Mouse (Mus musculus): Measurements from ENCODE around the gene Tle6. TPM values are rescaled to one million over a fixed set of nuclear protein-coding genes. Genes with fewer than 3 reads are reported as not detected.

Tle6 gene
- polyA plus RNA-seq, 1 experiment from 2014 or later, result 3.5 TPM

GRCm38 (mm10) chr10:81563481-81563880 lies 37.4 kb downstream of the Tle6 start:
- Histone ChIP-seq H3K4me3 (replicated peaks; ENCODE audit: low read length) (no peak overlapping the region), H3K36me3 (ENCODE audit: control insufficient read depth, insufficient read depth) (peaks cover 8% of the 10 kb centered on the region), H3K9me3 (ENCODE audit: control insufficient read depth, low read length) (no peaks in the 10 kb centered on the region), H3K4me1 (replicated peaks; ENCODE audit: control insufficient read depth, insufficient read depth, low read length) (peaks cover 48% of the 10 kb centered on the region), H3K9ac (replicated peaks; ENCODE audit: low read depth, low read length) (no peak overlapping the region), H3K27ac (ENCODE audit: low read length) (no peak overlapping the region), H3K4me2 (ENCODE audit: low read length) (no peak overlapping the region), H3K27me3 (replicated peaks; ENCODE audit: control insufficient read depth, insufficient read depth, low read length) (peaks cover 8% of the 10 kb centered on the region)
- no peak for ATAC-seq
- WGBS, result 53% methylated on average over 6 of the region's 6 CpGs

- Histone ChIP-seq H3K36me3 (ENCODE audit: control insufficient read depth, insufficient read depth) (peaks cover 8% of the 10 kb centered on the region), H3K27me3 (replicated peaks; ENCODE audit: control insufficient read depth, insufficient read depth, low read length) (peaks cover 6% of the 10 kb centered on the region), H3K4me1 (replicated peaks; ENCODE audit: control insufficient read depth, insufficient read depth, low read length) (peaks cover 45% of the 10 kb centered on the region)
Observed at GRCm38 (mm10) chr10:81562411-81562810, 38.5 kb downstream of the Tle6 start.

GRCm38 (mm10) chr10:81560719-81561459 lies 40.0 kb downstream of the Tle6 start:
- Histone ChIP-seq H3K9me3 (ENCODE audit: control insufficient read depth, low read length) (no peaks in the 10 kb centered on the region), H3K27me3 (replicated peaks; ENCODE audit: control insufficient read depth, insufficient read depth, low read length) (no peaks in the 10 kb centered on the region; the same call in 1 of the 2 replicates), H3K4me1 (replicated peaks; ENCODE audit: control insufficient read depth, insufficient read depth, low read length) (peaks cover 45% of the 10 kb centered on the region), H3K9ac (replicated peaks; ENCODE audit: low read depth, low read length) (peak overlapping the region; percentile 99), H3K4me3 (replicated peaks; ENCODE audit: low read length) (peak overlapping the region; percentile 89), H3K4me2 (ENCODE audit: low read length) (peak overlapping the region; percentile 89), H3K36me3 (ENCODE audit: control insufficient read depth, insufficient read depth) (peaks cover 6% of the 10 kb centered on the region), H3K27ac (ENCODE audit: low read length) (no peak overlapping the region; the same call in 1 of the 2 replicates)
- ATAC-seq, result no peak
- WGBS, result 35% methylated on average over 16 of the region's 16 CpGs

More at GRCm38 (mm10) chr10:81562411-81562810, 38.5 kb downstream of the Tle6 start:
- Histone ChIP-seq H3K9me3 (ENCODE audit: control insufficient read depth, low read length) (no peaks in the 10 kb centered on the region), H3K4me2 (ENCODE audit: low read length) (no peak overlapping the region), H3K4me3 (replicated peaks; ENCODE audit: low read length) (no peak overlapping the region), H3K9ac (replicated peaks; ENCODE audit: low read depth, low read length) (no peak overlapping the region), H3K27ac (ENCODE audit: low read length) (no peak overlapping the region)
- ATAC-seq, result no peak
- 76% methylated on average over 6 of the region's 6 CpGs for WGBS

- Histone ChIP-seq H3K9ac (replicated peaks; ENCODE audit: low read depth, low read length) (peak overlapping the region; percentile 99), H3K36me3 (ENCODE audit: control insufficient read depth, insufficient read depth) (peaks cover 3% of the 10 kb centered on the region), H3K27me3 (replicated peaks; ENCODE audit: control insufficient read depth, insufficient read depth, low read length) (no peaks in the 10 kb centered on the region), H3K4me3 (replicated peaks; ENCODE audit: low read length) (peak overlapping the region; percentile 89), H3K9me3 (ENCODE audit: control insufficient read depth, low read length) (no peaks in the 10 kb centered on the region), H3K4me2 (ENCODE audit: low read length) (peak overlapping the region; percentile 89), H3K27ac (ENCODE audit: low read length) (peak overlapping the region; percentile 86), H3K4me1 (replicated peaks; ENCODE audit: control insufficient read depth, insufficient read depth, low read length) (peaks cover 45% of the 10 kb centered on the region)
- WGBS, result 2% methylated on average over 27 of the region's 36 CpGs
- peak; percentile 54 for ATAC-seq
Observed at GRCm38 (mm10) chr10:81559627-81560539, 41.0 kb downstream of the Tle6 start.

- WGBS, result 2% methylated on average over 11 of the region's 53 CpGs
Observed at GRCm38 (mm10) chr10:81559163-81559626, 41.7 kb downstream of the Tle6 start, which contains the start of gene Aes. Gene Aes (plus strand): TSS chr10:81559488.

GRCm38 (mm10) chr10:81557491-81557890 lies 43.4 kb downstream of the Tle6 start:
- no peak for ATAC-seq
- H3K9ac ChIP-seq (replicated peaks; ENCODE audit: low read depth, low read length), result no peak overlapping the region
- WGBS, result 68% methylated on average over 1 of the region's 1 CpGs
- H3K9me3 ChIP-seq (ENCODE audit: control insufficient read depth, low read length), result 0 out of 2 replicates have a peak, but pooled peaks cover 3% of the 10 kb centered on the region
- H3K4me2 ChIP-seq (ENCODE audit: low read length), result no peak overlapping the region
- H3K27me3 ChIP-seq (replicated peaks; ENCODE audit: control insufficient read depth, insufficient read depth, low read length), result no peaks in the 10 kb centered on the region
- peaks cover 28% of the 10 kb centered on the region for H3K4me1 ChIP-seq (replicated peaks; ENCODE audit: control insufficient read depth, insufficient read depth, low read length)
- H3K36me3 ChIP-seq (ENCODE audit: control insufficient read depth, insufficient read depth), result no peaks in the 10 kb centered on the region; the same call in 1 of the 2 replicates
- no peak overlapping the region for H3K4me3 ChIP-seq (replicated peaks; ENCODE audit: low read length)
- no peak overlapping the region for H3K27ac ChIP-seq (ENCODE audit: low read length)

More at GRCm38 (mm10) chr10:81559163-81559626, 41.7 kb downstream of the Tle6 start, which contains the start of gene Aes:
- Histone ChIP-seq H3K4me2 (ENCODE audit: low read length) (peak within 1 kb of the TSS; percentile 89), H3K27ac (ENCODE audit: low read length) (peak within 1 kb of the TSS; percentile 86), H3K9me3 (ENCODE audit: control insufficient read depth, low read length) (no peaks in the 10 kb centered on the region), H3K27me3 (replicated peaks; ENCODE audit: control insufficient read depth, insufficient read depth, low read length) (no peaks in the 10 kb centered on the region), H3K36me3 (ENCODE audit: control insufficient read depth, insufficient read depth) (no peaks in the 10 kb centered on the region; the same call in 1 of the 2 replicates), H3K4me3 (replicated peaks; ENCODE audit: low read length) (peak within 1 kb of the TSS; percentile 89), H3K4me1 (replicated peaks; ENCODE audit: control insufficient read depth, insufficient read depth, low read length) (peaks cover 42% of the 10 kb centered on the region), H3K9ac (replicated peaks; ENCODE audit: low read depth, low read length) (peak within 1 kb of the TSS; percentile 99)
- peak; percentile 77 for ATAC-seq

- no peak overlapping the region for H3K4me3 ChIP-seq (replicated peaks; ENCODE audit: low read length)
- H3K36me3 ChIP-seq (ENCODE audit: control insufficient read depth, insufficient read depth), result no peaks in the 10 kb centered on the region
- 73% methylated on average over 3 of the region's 3 CpGs for WGBS
- peaks cover 17% of the 10 kb centered on the region for H3K4me1 ChIP-seq (replicated peaks; ENCODE audit: control insufficient read depth, insufficient read depth, low read length)
- ATAC-seq, result no peak
- 0 out of 2 replicates have a peak, but pooled peaks cover 3% of the 10 kb centered on the region for H3K9me3 ChIP-seq (ENCODE audit: control insufficient read depth, low read length)
- no peak overlapping the region for H3K9ac ChIP-seq (replicated peaks; ENCODE audit: low read depth, low read length)
- H3K27me3 ChIP-seq (replicated peaks; ENCODE audit: control insufficient read depth, insufficient read depth, low read length), result no peaks in the 10 kb centered on the region
- H3K27ac ChIP-seq (ENCODE audit: low read length), result no peak overlapping the region
- no peak overlapping the region for H3K4me2 ChIP-seq (ENCODE audit: low read length)
Observed at GRCm38 (mm10) chr10:81556282-81556681, 44.6 kb downstream of the Tle6 start.

GRCm38 (mm10) chr10:81553807-81554755 lies 46.8 kb downstream of the Tle6 start:
- WGBS, result 86% methylated on average over 6 of the region's 6 CpGs
- H3K4me1 ChIP-seq (replicated peaks; ENCODE audit: control insufficient read depth, insufficient read depth, low read length), result peaks cover 6% of the 10 kb centered on the region; the same call in 1 of the 2 replicates
- H3K36me3 ChIP-seq (ENCODE audit: control insufficient read depth, insufficient read depth), result no peaks in the 10 kb centered on the region
- H3K4me3 ChIP-seq (replicated peaks; ENCODE audit: low read length), result no peak overlapping the region
- H3K27ac ChIP-seq (ENCODE audit: low read length), result no peak overlapping the region
- H3K27me3 ChIP-seq (replicated peaks; ENCODE audit: control insufficient read depth, insufficient read depth, low read length), result no peaks in the 10 kb centered on the region
- 0 out of 2 replicates have a peak, but pooled peaks cover 3% of the 10 kb centered on the region for H3K9me3 ChIP-seq (ENCODE audit: control insufficient read depth, low read length)
- no peak for ATAC-seq
- no peak overlapping the region for H3K4me2 ChIP-seq (ENCODE audit: low read length)
- no peak overlapping the region for H3K9ac ChIP-seq (replicated peaks; ENCODE audit: low read depth, low read length)

All from forebrain, embryonic 16.5 days (tissue).